Mouse (Mus musculus) B cell, adult (primary cell): ENCODE results near the gene St3gal5. TPM values are rescaled to one million over a fixed set of nuclear protein-coding genes. Genes with fewer than 3 reads are reported as not detected.

Experiments used
- total RNA-seq: library from RNA; stranded (reverse); gene quantifications from 4 replicates; pipeline ENCODE4 v1.2.4, GENCODE M21; 2023; ENCODE audit not compliant: inconsistent age

Gene St3gal5
- total RNA-seq: 8.2 to 14.0 TPM (median 13.3 TPM) in 4 replicates

DNA sequence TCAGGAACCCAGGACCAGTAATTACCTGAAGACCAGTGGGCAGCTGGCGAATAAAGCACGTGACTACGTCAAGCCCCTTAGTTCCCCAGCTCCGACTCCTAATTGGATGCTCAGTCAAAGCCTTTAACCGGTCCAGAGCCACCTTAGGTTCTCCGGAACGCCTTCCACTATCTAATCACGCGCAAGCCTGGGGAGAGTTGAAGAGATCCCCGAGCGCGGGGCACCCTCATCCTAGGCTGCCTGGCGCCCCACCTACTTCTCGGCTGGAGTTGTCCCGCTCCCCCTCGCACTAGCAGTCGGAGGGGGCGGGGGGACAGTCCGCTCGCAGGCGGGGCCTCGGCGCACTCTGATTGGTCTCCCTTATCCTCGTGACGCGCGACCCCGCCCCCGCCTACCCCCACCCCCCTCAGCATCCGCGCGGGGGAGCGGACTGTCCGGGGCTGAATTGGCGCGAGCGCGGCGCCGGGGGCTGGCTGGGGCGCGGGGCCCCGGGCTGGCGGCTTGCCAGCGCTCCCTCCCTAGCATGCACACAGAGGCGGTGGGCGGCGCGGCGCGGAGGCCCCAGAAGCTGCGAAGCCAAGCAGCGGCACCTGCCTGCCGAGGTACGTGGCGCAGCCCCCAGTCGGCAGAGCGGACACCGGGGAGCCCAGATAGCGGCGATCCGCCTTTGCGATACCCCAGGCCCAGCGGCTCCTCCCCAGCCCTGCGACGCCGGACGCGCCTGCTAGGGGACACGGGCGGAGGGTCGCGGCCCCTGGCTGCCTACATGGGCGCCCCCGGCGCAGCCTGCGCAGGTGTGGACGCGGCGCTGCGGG lies at the start of gene St3gal5:
St3gal5 (plus strand) TSS at position 412 of the 815 bp plus-strand sequence.

Other genes starting within 250 kb of the St3gal5 start
- 90.5 to 95.8 TPM (median 94.6 TPM) in 4 replicates for gene Ptcd3, start 188.8 kb upstream of the St3gal5 start, total RNA-seq
- 65.2 to 68.7 TPM (median 67.1 TPM) in 4 replicates for gene Polr1a, start 188.5 kb upstream of the St3gal5 start, total RNA-seq
- not detected in 4 replicates for gene Atoh8, start 138.0 kb downstream of the St3gal5 start, total RNA-seq
- gene Sftpb, start 207.0 kb downstream of the St3gal5 start, total RNA-seq: not detected in 4 replicates
- gene Usp39, start 247.6 kb downstream of the St3gal5 start, total RNA-seq: 45.7 to 50.5 TPM (median 47.9 TPM) in 4 replicates
- gene 0610030E20Rik, start 249.7 kb downstream of the St3gal5 start, total RNA-seq: 40.3 to 44.4 TPM (median 44.0 TPM) in 4 replicates